Mouse (Mus musculus) heart, embryonic 11.5 days (tissue): ENCODE measurements around the gene Hoxc4. TPM values are rescaled to one million over a fixed set of nuclear protein-coding genes. Genes with fewer than 3 reads are reported as not detected.

ENCODE experiments used
- ATAC-seq: fragments of 200-750 bp; cut with Nextera tagmentation; replicated peaks from 2 replicates; pipeline ENCODE4 v1.8.0; 2017; ENCODE audit warnings: moderate library complexity; ENCODE audit not compliant: insufficient number of reproducible peaks, low FRiP score, low TSS enrichment
- H3K27ac ChIP-seq: fragments of 300-500 bp; sonication (generic); 2 replicates; pipeline ENCODE4 v1.5.1; 2014; ENCODE audit warnings: mild to moderate bottlenecking, low read depth, low read length
- H3K27me3 ChIP-seq: fragments of 300-500 bp; sonication (generic); 2 replicates; pipeline ENCODE4 v1.6.1; 2014; ENCODE audit warnings: mild to moderate bottlenecking, low read length, mixed read lengths; ENCODE audit not compliant: control insufficient read depth, insufficient read depth
- H3K36me3 ChIP-seq: fragments of 300-500 bp; sonication (generic); 2 replicates; pipeline ENCODE4 v1.6.1; 2014; ENCODE audit warnings: mild to moderate bottlenecking, low read length, moderate library complexity, mixed read lengths; ENCODE audit not compliant: control insufficient read depth, insufficient read depth
- H3K4me1 ChIP-seq: fragments of 300-500 bp; sonication (generic); 2 replicates; pipeline ENCODE4 v1.6.1; 2014; ENCODE audit warnings: low read length; ENCODE audit not compliant: control insufficient read depth, insufficient read depth
- H3K4me2 ChIP-seq: fragments of 300-500 bp; sonication (generic); 2 replicates; pipeline ENCODE4 v1.6.1; 2014; ENCODE audit warnings: mild to moderate bottlenecking, moderate library complexity
- H3K4me3 ChIP-seq: fragments of 300-500 bp; sonication (generic); 2 replicates; pipeline ENCODE4 v1.5.1; 2014; ENCODE audit warnings: low read depth, low read length
- H3K9ac ChIP-seq: fragments of 300-500 bp; sonication (generic); 2 replicates; pipeline ENCODE4 v1.6.1; 2014; ENCODE audit warnings: mild to moderate bottlenecking, low read depth, low read length, moderate library complexity
- H3K9me3 ChIP-seq: fragments of 300-500 bp; sonication (generic); replicated peaks from 2 replicates; pipeline ENCODE4 v1.6.1; 2016; ENCODE audit warnings: low read length; ENCODE audit not compliant: control insufficient read depth
- WGBS: fragments of 180-500 bp; shearing (Covaris S2); extraction: QIAGEN DNeasy Blood & Tissue Kit; methylation state at CpG from one replicate; pipeline ENCODE4 v1.1.7; 2014; ENCODE audit not compliant: insufficient replicate concordance; 5-methylcytosine and 5-hydroxymethylcytosine counted together
- polyA plus RNA-seq: library from polyadenylated mRNA; unstranded; fragments of >200 nt; fragmentation: Nextera tagmentation; extraction: Ambion mirVana; gene quantifications from 2 replicates; pipeline ENCODE4 v1.2.1, GENCODE M21; 2014

Gene Hoxc4
- polyA plus RNA-seq, 1 experiment from 2014 or later, result 2.0 TPM

GRCm38 (mm10) chr15:102976631-102977422 lies 41.9 kb upstream of the Hoxc4 start:
- no peak for ATAC-seq
- Histone ChIP-seq H3K4me3 (peak overlapping the region; percentile 26; the same call in 1 of the 2 replicates), H3K36me3 (no peaks in the 10 kb centered on the region), H3K27ac (no peak overlapping the region), H3K4me2 (peak overlapping the region; percentile 45), H3K9ac (no peak overlapping the region), H3K27me3 (peaks cover 98% of the 10 kb centered on the region), H3K9me3 (no peaks in the 10 kb centered on the region), H3K4me1 (0 out of 2 replicates have a peak, but pooled peaks cover 3% of the 10 kb centered on the region)
- WGBS, result under 1% methylated on average over 37 of the region's 37 CpGs

- H3K27ac ChIP-seq, result no peak overlapping the region
Measured at GRCm38 (mm10) chr15:102977423-102977974, 41.2 kb upstream of the Hoxc4 start.

GRCm38 (mm10) chr15:102978615-102979515 lies 39.9 kb upstream of the Hoxc4 start:
- Histone ChIP-seq H3K4me2 (no peak overlapping the region), H3K4me1 (0 out of 2 replicates have a peak, but pooled peaks cover 3% of the 10 kb centered on the region), H3K36me3 (no peaks in the 10 kb centered on the region), H3K9ac (no peak overlapping the region), H3K27me3 (peaks cover 98% of the 10 kb centered on the region), H3K9me3 (no peaks in the 10 kb centered on the region), H3K27ac (no peak overlapping the region), H3K4me3 (no peak overlapping the region)
- no peak for ATAC-seq
- 2% methylated on average over 13 of the region's 13 CpGs for WGBS

More at GRCm38 (mm10) chr15:102977423-102977974, 41.2 kb upstream of the Hoxc4 start:
- Histone ChIP-seq H3K36me3 (no peaks in the 10 kb centered on the region), H3K4me3 (peak overlapping the region; percentile 26; the same call in 1 of the 2 replicates), H3K4me2 (peak overlapping the region; percentile 45), H3K9me3 (no peaks in the 10 kb centered on the region), H3K27me3 (peaks cover 98% of the 10 kb centered on the region), H3K4me1 (0 out of 2 replicates have a peak, but pooled peaks cover 3% of the 10 kb centered on the region), H3K9ac (no peak overlapping the region)
- ATAC-seq, result no peak
- WGBS, result 2% methylated on average over 16 of the region's 16 CpGs

GRCm38 (mm10) chr15:102979936-102980335 lies 38.8 kb upstream of the Hoxc4 start:
- no peak overlapping the region for H3K4me2 ChIP-seq

GRCm38 (mm10) chr15:102980352-102980751 lies 38.4 kb upstream of the Hoxc4 start:
- Histone ChIP-seq H3K27me3 (peaks cover 100% of the 10 kb centered on the region), H3K4me2 (no peak overlapping the region), H3K36me3 (no peaks in the 10 kb centered on the region), H3K4me1 (0 out of 2 replicates have a peak, but pooled peaks cover 3% of the 10 kb centered on the region), H3K9me3 (no peaks in the 10 kb centered on the region), H3K9ac (no peak overlapping the region), H3K4me3 (no peak overlapping the region), H3K27ac (no peak overlapping the region)
- no peak for ATAC-seq
- WGBS, result 3% methylated on average over 11 of the region's 11 CpGs

More at GRCm38 (mm10) chr15:102979936-102980335, 38.8 kb upstream of the Hoxc4 start:
- Histone ChIP-seq H3K36me3 (no peaks in the 10 kb centered on the region), H3K9ac (no peak overlapping the region), H3K27me3 (peaks cover 100% of the 10 kb centered on the region), H3K9me3 (no peaks in the 10 kb centered on the region), H3K4me3 (no peak overlapping the region), H3K27ac (no peak overlapping the region), H3K4me1 (0 out of 2 replicates have a peak, but pooled peaks cover 3% of the 10 kb centered on the region)
- no peak for ATAC-seq
- WGBS, result 0% methylated on average over 1 of the region's 1 CpGs

GRCm38 (mm10) chr15:102980912-102981311 lies 37.8 kb upstream of the Hoxc4 start:
- Histone ChIP-seq H3K36me3 (no peaks in the 10 kb centered on the region), H3K9me3 (no peaks in the 10 kb centered on the region), H3K27me3 (peaks cover 100% of the 10 kb centered on the region), H3K4me3 (peak overlapping the region; percentile 31; the same call in 1 of the 2 replicates), H3K4me2 (peak overlapping the region; percentile 58), H3K4me1 (0 out of 2 replicates have a peak, but pooled peaks cover 3% of the 10 kb centered on the region), H3K9ac (no peak overlapping the region), H3K27ac (no peak overlapping the region)
- under 1% methylated on average over 14 of the region's 14 CpGs for WGBS
- no peak for ATAC-seq

GRCm38 (mm10) chr15:102981379-102982288 lies 37.1 kb upstream of the Hoxc4 start:
- H3K9ac ChIP-seq, result no peak overlapping the region
- H3K36me3 ChIP-seq, result no peaks in the 10 kb centered on the region
- WGBS, result under 1% methylated on average over 88 of the region's 88 CpGs
- no peak for ATAC-seq
- no peaks in the 10 kb centered on the region for H3K9me3 ChIP-seq
- H3K27me3 ChIP-seq, result peaks cover 100% of the 10 kb centered on the region
- H3K4me2 ChIP-seq, result peak overlapping the region; percentile 58
- 0 out of 2 replicates have a peak, but pooled peaks cover 3% of the 10 kb centered on the region for H3K4me1 ChIP-seq
- H3K27ac ChIP-seq, result no peak overlapping the region
- H3K4me3 ChIP-seq, result peak overlapping the region; percentile 31
